Mouse (Mus musculus) ES-Bruce4 (cell line): ENCODE data around the gene Vax2.

ENCODE experiments used
- CTCF ChIP-seq: IDR thresholded peaks from one replicate; pipeline ENCODE4 v1.8.1; 2011; ENCODE audit warnings: low read depth, low read length
- EP300 ChIP-seq: IDR thresholded peaks from 2 replicates; pipeline ENCODE4 v1.6.1; 2011; ENCODE audit warnings: low read depth, low read length; ENCODE audit not compliant: insufficient read depth

GRCm38 (mm10) chr6:83778306-83778705 lies 67.2 kb downstream of the Vax2 start:
- no peak for TF ChIP-seq CTCF
- TF ChIP-seq EP300, result no peak
